Mouse (Mus musculus) hindbrain, embryonic 15.5 days (tissue): ENCODE data around the gene Prkn. TPM values are rescaled to one million over a fixed set of nuclear protein-coding genes. Genes with fewer than 3 reads are reported as not detected.
A peak's percentile ranks its signal among the peaks of the same experiment; 100 is the strongest.

Source experiments
- ATAC-seq: fragments of 200-750 bp; cut with Nextera tagmentation; 2 replicates; pipeline ENCODE4 v1.8.0; 2017; ENCODE audit warnings: low read depth, moderate number of reproducible peaks, moderate TSS enrichment; ENCODE audit not compliant: low FRiP score
- H3K27ac ChIP-seq: fragments of 300-500 bp; sonication (generic); replicated peaks from 2 replicates; pipeline ENCODE4 v1.5.1; 2015; ENCODE audit warnings: mild to moderate bottlenecking, inconsistent platforms
- H3K27me3 ChIP-seq: fragments of 300-500 bp; sonication (generic); 2 replicates; pipeline ENCODE4 v1.6.1; 2015; ENCODE audit warnings: control low read depth, inconsistent platforms
- H3K36me3 ChIP-seq: fragments of 300-500 bp; sonication (generic); 2 replicates; pipeline ENCODE4 v1.6.1; 2015; ENCODE audit warnings: control low read depth, inconsistent platforms
- H3K4me1 ChIP-seq: fragments of 300-500 bp; sonication (generic); replicated peaks from 2 replicates; pipeline ENCODE4 v1.6.1; 2015; ENCODE audit warnings: control low read depth, inconsistent platforms
- H3K4me2 ChIP-seq: fragments of 300-500 bp; sonication (generic); 2 replicates; pipeline ENCODE4 v1.6.1; 2015; ENCODE audit warnings: moderate library complexity, mild to moderate bottlenecking, inconsistent platforms
- H3K4me3 ChIP-seq: fragments of 300-500 bp; sonication (generic); 2 replicates; pipeline ENCODE4 v1.5.1; 2015; ENCODE audit warnings: mild to moderate bottlenecking, inconsistent platforms
- H3K9ac ChIP-seq: fragments of 300-500 bp; sonication (generic); 2 replicates; pipeline ENCODE4 v1.6.1; 2015; ENCODE audit warnings: inconsistent platforms
- H3K9me3 ChIP-seq: fragments of 300-500 bp; sonication (generic); 2 replicates; pipeline ENCODE4 v1.6.1; 2016; ENCODE audit warnings: control low read depth, inconsistent platforms
- WGBS: fragments of 180-500 bp; shearing (Covaris S2); methylation state at CpG from one replicate; pipeline ENCODE4 v1.1.7; 2015; 5-methylcytosine and 5-hydroxymethylcytosine counted together
- polyA plus RNA-seq: library from polyadenylated mRNA; unstranded; fragments of >200 nt; fragmentation: Nextera tagmentation; extraction: Ambion mirVana; gene quantifications from 2 replicates; pipeline ENCODE4 v1.2.1, GENCODE M21; 2015

Gene Prkn
- polyA plus RNA-seq, 1 experiment from 2014 or later = 4.3 TPM

DNA sequence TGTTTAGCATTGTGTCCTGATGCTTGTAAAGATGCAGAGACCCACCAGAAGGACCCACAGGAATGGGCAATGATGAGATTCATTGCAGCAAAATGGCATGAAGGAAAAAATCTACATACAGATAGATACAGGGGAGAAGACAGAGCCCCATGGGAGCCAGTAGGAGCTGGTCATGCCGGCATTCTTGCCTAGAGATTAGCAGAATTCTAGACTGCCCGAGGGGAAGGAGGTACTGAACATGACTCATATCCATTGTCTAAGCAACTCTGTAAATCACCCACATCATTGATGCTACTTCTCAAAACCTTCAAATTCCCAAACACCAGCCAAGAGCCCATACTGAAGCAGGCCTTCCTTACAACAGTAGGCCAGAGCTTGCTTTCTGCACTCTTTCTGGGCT is 591.1 kb downstream of the Prkn start:
- Histone ChIP-seq H3K4me2 (no peak overlapping the region), H3K4me1 (no peaks in the 10 kb centered on the region), H3K27ac (no peak overlapping the region), H3K27me3 (no peaks in the 10 kb centered on the region), H3K9me3 (no peaks in the 10 kb centered on the region), H3K9ac (no peak overlapping the region), H3K36me3 (no peaks in the 10 kb centered on the region), H3K4me3 (no peak overlapping the region)
- ATAC-seq = no peak
- 90% methylated on average over 2 of the region's 2 CpGs for WGBS

GRCm38 (mm10) chr17:11432593-11432992 is 592.4 kb downstream of the Prkn start:
- 80% methylated on average over 2 of the region's 2 CpGs for WGBS
- no peak for ATAC-seq

DNA sequence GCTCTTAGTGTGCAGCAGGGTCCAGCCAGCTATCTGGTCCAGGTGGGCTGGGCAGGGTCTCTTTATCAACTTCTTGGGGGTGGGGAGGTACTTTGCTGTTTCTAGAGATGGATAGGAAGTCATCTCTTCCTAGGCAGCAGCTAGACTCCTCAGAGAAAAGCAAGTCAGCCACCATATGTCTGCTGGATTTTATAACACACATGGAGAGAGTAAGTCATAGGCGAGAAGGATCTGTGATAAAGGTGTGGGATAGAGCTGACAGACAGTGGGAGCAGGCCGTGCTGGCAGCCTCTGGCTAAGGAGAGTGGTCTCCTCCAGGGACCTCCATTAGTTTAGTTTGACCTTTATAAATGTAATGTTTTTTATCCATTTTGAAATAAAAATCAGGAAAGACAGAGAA is 622.5 kb downstream of the Prkn start:
- Histone ChIP-seq H3K9ac (no peak overlapping the region), H3K4me2 (no peak overlapping the region), H3K27me3 (no peaks in the 10 kb centered on the region), H3K27ac (no peak overlapping the region), H3K36me3 (no peaks in the 10 kb centered on the region), H3K9me3 (no peaks in the 10 kb centered on the region), H3K4me1 (peaks cover 14% of the 10 kb centered on the region; the same call in 1 of the 2 replicates), H3K4me3 (no peak overlapping the region)
- no peak for ATAC-seq
- WGBS = 64% methylated on average over 2 of the region's 2 CpGs

More at GRCm38 (mm10) chr17:11432593-11432992, 592.4 kb downstream of the Prkn start:
- H3K4me2 ChIP-seq = no peak overlapping the region
- no peaks in the 10 kb centered on the region for H3K4me1 ChIP-seq
- no peaks in the 10 kb centered on the region for H3K9me3 ChIP-seq
- no peak overlapping the region for H3K9ac ChIP-seq
- H3K36me3 ChIP-seq = no peaks in the 10 kb centered on the region
- H3K27me3 ChIP-seq = no peaks in the 10 kb centered on the region
- H3K27ac ChIP-seq = no peak overlapping the region
- no peak overlapping the region for H3K4me3 ChIP-seq

GRCm38 (mm10) chr17:11466095-11466494 is 625.9 kb downstream of the Prkn start:
- ATAC-seq = no peak
- H3K27ac ChIP-seq = no peak overlapping the region
- H3K27me3 ChIP-seq = no peaks in the 10 kb centered on the region
- H3K4me1 ChIP-seq = peaks cover 14% of the 10 kb centered on the region; the same call in 1 of the 2 replicates
- H3K36me3 ChIP-seq = no peaks in the 10 kb centered on the region
- H3K4me2 ChIP-seq = no peak overlapping the region
- no peaks in the 10 kb centered on the region for H3K9me3 ChIP-seq
- H3K4me3 ChIP-seq = no peak overlapping the region
- 52% methylated on average over 2 of the region's 2 CpGs for WGBS
- H3K9ac ChIP-seq = no peak overlapping the region

DNA sequence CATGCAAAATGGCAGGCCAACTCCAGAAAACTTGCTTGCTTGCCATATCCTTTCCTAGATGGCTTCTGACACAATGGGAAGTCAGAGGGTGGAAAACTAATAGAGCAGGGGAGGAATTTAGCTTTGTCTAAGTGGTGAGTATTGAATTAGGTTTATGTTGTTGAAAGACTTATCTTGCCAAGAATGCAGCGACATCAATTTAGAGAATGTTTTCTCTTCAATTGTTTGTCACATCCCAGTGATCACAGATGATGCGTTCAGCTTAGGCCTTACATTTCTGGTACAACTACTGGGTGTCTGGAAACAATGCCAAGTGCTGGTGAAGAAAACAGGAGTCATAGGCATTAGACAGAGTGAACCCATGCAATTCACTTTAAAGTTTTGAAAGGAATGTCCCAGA is 628.4 kb downstream of the Prkn start:
- no peaks in the 10 kb centered on the region for H3K27me3 ChIP-seq
- 84% methylated on average over 2 of the region's 2 CpGs for WGBS
- no peak overlapping the region for H3K4me2 ChIP-seq
- H3K27ac ChIP-seq = no peak overlapping the region
- H3K4me3 ChIP-seq = no peak overlapping the region
- no peaks in the 10 kb centered on the region for H3K36me3 ChIP-seq
- no peaks in the 10 kb centered on the region for H3K9me3 ChIP-seq
- ATAC-seq = no peak
- no peak overlapping the region for H3K9ac ChIP-seq
- peaks cover 14% of the 10 kb centered on the region; the same call in 1 of the 2 replicates for H3K4me1 ChIP-seq

DNA sequence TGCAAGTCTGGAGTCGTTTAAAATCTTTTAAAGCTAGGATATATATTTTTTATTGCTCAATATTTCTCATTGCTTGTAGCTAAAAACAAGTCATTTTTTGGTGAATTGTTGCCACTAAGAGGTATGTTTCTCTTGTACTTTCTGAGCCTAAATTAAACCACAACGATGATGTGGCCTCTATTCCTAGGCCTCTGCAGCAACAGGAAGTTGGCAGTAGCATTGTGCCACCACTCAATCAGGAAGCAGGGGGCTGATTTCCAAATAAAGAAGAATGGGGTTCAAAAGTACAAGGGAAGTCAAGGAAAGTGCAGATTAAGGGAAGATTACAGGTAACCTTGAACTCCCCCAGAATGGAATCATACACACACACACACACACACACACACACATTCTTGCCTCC is 642.8 kb downstream of the Prkn start:
- H3K4me1 ChIP-seq = no peaks in the 10 kb centered on the region
- H3K4me2 ChIP-seq = no peak overlapping the region
- no peak for ATAC-seq
- 81% methylated on average over 2 of the region's 2 CpGs for WGBS
- H3K4me3 ChIP-seq = no peak overlapping the region
- no peak overlapping the region for H3K27ac ChIP-seq
- H3K27me3 ChIP-seq = no peaks in the 10 kb centered on the region
- H3K9me3 ChIP-seq = no peaks in the 10 kb centered on the region
- H3K9ac ChIP-seq = no peak overlapping the region
- H3K36me3 ChIP-seq = no peaks in the 10 kb centered on the region

DNA sequence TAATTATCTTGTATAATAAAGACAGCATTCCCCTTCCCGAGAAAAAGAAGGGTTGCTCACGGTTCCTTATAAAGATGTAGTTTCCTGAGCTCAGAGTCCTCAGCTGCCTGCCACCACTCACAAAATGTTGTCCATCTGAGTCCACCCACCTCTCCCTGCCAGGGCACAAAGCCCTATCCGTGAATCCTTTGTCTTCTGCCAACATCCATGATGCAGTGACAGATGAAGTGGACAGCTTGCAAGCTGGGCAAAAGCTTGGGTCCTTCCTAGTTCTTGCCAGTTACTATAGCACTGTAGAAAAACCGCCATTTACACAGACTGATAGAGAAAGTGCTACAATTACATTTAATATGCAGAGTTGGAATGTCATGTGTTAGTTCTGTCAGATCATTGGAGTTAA is 649.9 kb downstream of the Prkn start:
- H3K4me3 ChIP-seq = no peak overlapping the region
- 69% methylated on average over 4 of the region's 4 CpGs for WGBS
- ATAC-seq = no peak

DNA sequence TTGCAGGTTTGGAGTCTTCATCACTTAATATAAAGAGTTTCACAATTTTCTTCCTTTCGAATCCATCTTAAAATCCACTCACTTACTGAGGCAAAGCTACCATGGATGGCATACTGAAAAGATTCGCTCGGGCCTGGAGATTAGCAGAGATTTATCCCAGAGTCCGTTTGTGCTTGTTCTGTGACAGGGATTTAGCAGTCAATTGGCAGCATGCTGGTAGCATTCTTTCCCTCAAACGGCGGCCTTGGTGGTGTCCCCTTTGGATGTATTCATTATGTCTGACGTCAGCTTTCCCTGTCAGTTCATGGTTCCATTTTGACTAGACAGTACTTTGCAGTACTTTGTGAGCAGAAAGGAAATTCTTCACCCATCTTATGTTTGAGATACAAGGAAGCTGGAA is 662.4 kb downstream of the Prkn start:
- H3K9me3 ChIP-seq = no peaks in the 10 kb centered on the region
- H3K4me1 ChIP-seq = no peaks in the 10 kb centered on the region
- no peaks in the 10 kb centered on the region for H3K27me3 ChIP-seq
- 79% methylated on average over 7 of the region's 7 CpGs for WGBS
- H3K4me3 ChIP-seq = no peak overlapping the region
- no peaks in the 10 kb centered on the region for H3K36me3 ChIP-seq
- H3K4me2 ChIP-seq = no peak overlapping the region
- ATAC-seq = no peak
- no peak overlapping the region for H3K9ac ChIP-seq
- H3K27ac ChIP-seq = no peak overlapping the region

More for the DNA sequence above, 649.9 kb downstream of the Prkn start:
- no peak overlapping the region for H3K4me2 ChIP-seq
- H3K27ac ChIP-seq = no peak overlapping the region
- H3K27me3 ChIP-seq = no peaks in the 10 kb centered on the region
- no peaks in the 10 kb centered on the region for H3K36me3 ChIP-seq
- H3K9ac ChIP-seq = no peak overlapping the region
- no peaks in the 10 kb centered on the region for H3K4me1 ChIP-seq
- no peaks in the 10 kb centered on the region for H3K9me3 ChIP-seq

DNA sequence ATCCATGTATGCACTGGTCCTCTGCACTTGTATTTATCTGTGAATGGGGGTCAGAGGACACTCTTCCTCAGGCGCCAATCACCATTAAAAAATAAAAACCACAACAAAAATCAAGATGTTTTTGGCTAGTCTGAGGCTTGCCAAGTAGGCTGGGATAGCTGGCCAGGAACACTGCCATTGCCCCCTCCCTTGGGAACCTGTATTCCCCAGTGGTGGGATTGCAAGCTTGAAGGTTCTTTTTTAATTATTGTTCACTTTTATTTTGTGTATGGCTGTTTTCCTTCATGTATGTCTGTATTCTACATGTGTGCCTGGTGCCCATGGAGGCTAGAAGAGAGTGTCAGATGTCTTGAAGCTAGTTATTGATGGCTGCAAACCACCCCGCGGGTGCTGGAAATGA is 664.3 kb downstream of the Prkn start:
- ATAC-seq = no peak
- Histone ChIP-seq H3K4me3 (no peak overlapping the region), H3K9ac (no peak overlapping the region), H3K9me3 (no peaks in the 10 kb centered on the region), H3K27me3 (no peaks in the 10 kb centered on the region), H3K27ac (no peak overlapping the region), H3K36me3 (no peaks in the 10 kb centered on the region), H3K4me1 (no peaks in the 10 kb centered on the region), H3K4me2 (no peak overlapping the region)
- 95% methylated on average over 3 of the region's 3 CpGs for WGBS

GRCm38 (mm10) chr17:11507082-11507481 is 666.9 kb downstream of the Prkn start:
- no peaks in the 10 kb centered on the region for H3K36me3 ChIP-seq
- H3K4me3 ChIP-seq = no peak overlapping the region
- no peak for ATAC-seq
- H3K9me3 ChIP-seq = no peaks in the 10 kb centered on the region
- no peak overlapping the region for H3K4me2 ChIP-seq
- no peak overlapping the region for H3K27ac ChIP-seq
- H3K27me3 ChIP-seq = no peaks in the 10 kb centered on the region
- H3K9ac ChIP-seq = no peak overlapping the region
- no peaks in the 10 kb centered on the region for H3K4me1 ChIP-seq
- WGBS = 84% methylated on average over 3 of the region's 3 CpGs

DNA sequence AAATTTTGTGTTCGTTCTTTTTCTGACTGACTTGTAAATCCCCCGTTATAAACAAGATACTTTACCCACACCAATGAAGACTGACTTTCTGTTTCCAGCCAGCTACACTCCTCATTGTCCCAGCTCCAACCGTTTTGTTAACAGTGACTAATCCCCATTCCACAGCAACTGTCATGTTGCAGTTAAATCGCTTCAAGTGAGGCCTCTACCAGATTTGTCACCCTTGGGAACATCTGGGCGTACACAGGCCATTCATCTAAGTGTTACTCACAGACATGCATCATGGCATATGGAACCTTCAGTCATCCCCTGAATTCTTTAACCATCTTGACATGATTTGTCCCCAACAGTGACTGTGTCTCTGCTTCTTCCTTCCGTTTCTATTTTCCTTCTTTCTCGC is 669.9 kb downstream of the Prkn start:
- no peak overlapping the region for H3K9ac ChIP-seq
- H3K27ac ChIP-seq = no peak overlapping the region
- no peak overlapping the region for H3K4me2 ChIP-seq
- H3K4me1 ChIP-seq = peaks cover 4% of the 10 kb centered on the region; the same call in 1 of the 2 replicates
- H3K9me3 ChIP-seq = no peaks in the 10 kb centered on the region
- 75% methylated on average over 7 of the region's 7 CpGs for WGBS
- H3K4me3 ChIP-seq = no peak overlapping the region
- no peaks in the 10 kb centered on the region for H3K36me3 ChIP-seq
- no peaks in the 10 kb centered on the region for H3K27me3 ChIP-seq
- ATAC-seq = no peak

GRCm38 (mm10) chr17:11514032-11514761 is 674.0 kb downstream of the Prkn start:
- H3K9me3 ChIP-seq = no peaks in the 10 kb centered on the region
- 0 out of 2 replicates have a peak overlapping the region, but pooled peaks have one; percentile 15 for H3K27ac ChIP-seq
- no peak overlapping the region for H3K4me2 ChIP-seq
- 49% methylated on average over 8 of the region's 8 CpGs for WGBS
- H3K4me1 ChIP-seq = peaks cover 4% of the 10 kb centered on the region; the same call in 1 of the 2 replicates
- no peak for ATAC-seq
- H3K9ac ChIP-seq = no peak overlapping the region
- no peak overlapping the region for H3K4me3 ChIP-seq
- no peaks in the 10 kb centered on the region for H3K36me3 ChIP-seq
- no peaks in the 10 kb centered on the region for H3K27me3 ChIP-seq

DNA sequence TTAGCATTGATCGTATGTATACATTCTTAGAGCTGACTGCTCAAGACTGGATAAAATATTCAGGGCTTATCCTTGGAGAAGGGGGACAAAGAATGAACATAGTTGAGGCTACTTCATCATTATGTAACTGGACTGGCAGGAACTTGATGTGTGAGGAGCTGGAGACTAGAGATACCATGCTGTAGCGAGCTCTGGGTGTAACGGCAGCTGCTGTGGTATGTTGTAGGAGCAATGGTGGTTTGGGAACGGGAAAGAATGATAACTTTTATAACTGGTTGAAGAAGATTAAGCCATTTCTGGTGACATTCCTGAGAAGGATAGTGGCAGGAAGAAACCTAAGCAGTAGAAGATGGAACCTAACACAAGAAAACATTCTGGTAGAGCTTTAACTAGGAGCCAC is 675.4 kb downstream of the Prkn start:
- 92% methylated on average over 4 of the region's 4 CpGs for WGBS
- Histone ChIP-seq H3K9ac (no peak overlapping the region), H3K4me3 (no peak overlapping the region), H3K4me2 (no peak overlapping the region), H3K9me3 (no peaks in the 10 kb centered on the region), H3K36me3 (no peaks in the 10 kb centered on the region), H3K27me3 (no peaks in the 10 kb centered on the region), H3K4me1 (peaks cover 4% of the 10 kb centered on the region; the same call in 1 of the 2 replicates), H3K27ac (no peak overlapping the region)
- ATAC-seq = no peak
